Mouse (Mus musculus): Measurements from ENCODE around the gene Ephx1. TPM values are rescaled to one million over a fixed set of nuclear protein-coding genes. Genes with fewer than 3 reads are reported as not detected.

Gene Ephx1
- 1 to 10 TPM in 1 of 2 experiments, under 1 TPM in 1; 0.84 to 1.7 TPM for total RNA-seq (2023)

GRCm38 (mm10) chr1:181020756-181021487 is at the start of gene Ephx1:
Gene Ephx1, minus strand, starts transcription at chr1:181020904.

GRCm38 (mm10) chr1:181050937-181051336 is 30.2 kb upstream of the Ephx1 start, which contains the start of gene 9130409I23Rik:
Gene 9130409I23Rik, plus strand, starts transcription at chr1:181051237.

GRCm38 (mm10) chr1:180942166-180943031 is 78.3 kb downstream of the Ephx1 start, which contains the start of gene Tmem63a:
Gene Tmem63a, plus strand, starts transcription at chr1:180942344.

GRCm38 (mm10) chr1:180934467-180935419 is 86.0 kb downstream of the Ephx1 start, which contains the start of gene Lefty1:
Gene Lefty1, plus strand, starts transcription at chr1:180935022.

Other genes starting within 250 kb of the Ephx1 start
- 1,000 to 10,000 TPM; 1,595 to 1,745 TPM for gene H3f3a, start 207.0 kb downstream of the Ephx1 start, total RNA-seq (2023)
- 10 to 100 TPM; 59.2 to 61.2 TPM for gene Sde2, start 169.8 kb downstream of the Ephx1 start, total RNA-seq (2023)
- gene Lefty2, start 127.8 kb downstream of the Ephx1 start, total RNA-seq (2023): not detected
- gene Pycr2, start 116.6 kb downstream of the Ephx1 start, total RNA-seq (2023): 10 to 100 TPM; 16.5 to 17.3 TPM
- gene Lefty1, start 85.9 kb downstream of the Ephx1 start, total RNA-seq (2023): under 1 TPM; 0.42 to 0.49 TPM
- gene Tmem63a, start 78.6 kb downstream of the Ephx1 start, total RNA-seq (2023): 10 to 100 TPM; 66.0 to 69.7 TPM
- not detected for gene 9130409I23Rik, start 30.3 kb upstream of the Ephx1 start, total RNA-seq (2023)
- 10 to 100 TPM in 1 of 2 experiments, 1 to 10 TPM in 1; 8.9 to 12.2 TPM for gene Nvl, start 123.3 kb upstream of the Ephx1 start, total RNA-seq (2023)
- 10 to 100 TPM; 31.0 to 39.6 TPM for gene Cnih4, start 123.8 kb upstream of the Ephx1 start, total RNA-seq (2023)
- gene Wdr26, start 191.1 kb upstream of the Ephx1 start, total RNA-seq (2023): 100 to 1,000 TPM; 223 to 237 TPM